Mouse (Mus musculus): ENCODE data around the gene Clic1.

Gene Clic1

GRCm38 (mm10) chr17:35092403-35093198, 42.8 kb downstream of the Clic1 start:
- DNase-seq = no peak

DNA sequence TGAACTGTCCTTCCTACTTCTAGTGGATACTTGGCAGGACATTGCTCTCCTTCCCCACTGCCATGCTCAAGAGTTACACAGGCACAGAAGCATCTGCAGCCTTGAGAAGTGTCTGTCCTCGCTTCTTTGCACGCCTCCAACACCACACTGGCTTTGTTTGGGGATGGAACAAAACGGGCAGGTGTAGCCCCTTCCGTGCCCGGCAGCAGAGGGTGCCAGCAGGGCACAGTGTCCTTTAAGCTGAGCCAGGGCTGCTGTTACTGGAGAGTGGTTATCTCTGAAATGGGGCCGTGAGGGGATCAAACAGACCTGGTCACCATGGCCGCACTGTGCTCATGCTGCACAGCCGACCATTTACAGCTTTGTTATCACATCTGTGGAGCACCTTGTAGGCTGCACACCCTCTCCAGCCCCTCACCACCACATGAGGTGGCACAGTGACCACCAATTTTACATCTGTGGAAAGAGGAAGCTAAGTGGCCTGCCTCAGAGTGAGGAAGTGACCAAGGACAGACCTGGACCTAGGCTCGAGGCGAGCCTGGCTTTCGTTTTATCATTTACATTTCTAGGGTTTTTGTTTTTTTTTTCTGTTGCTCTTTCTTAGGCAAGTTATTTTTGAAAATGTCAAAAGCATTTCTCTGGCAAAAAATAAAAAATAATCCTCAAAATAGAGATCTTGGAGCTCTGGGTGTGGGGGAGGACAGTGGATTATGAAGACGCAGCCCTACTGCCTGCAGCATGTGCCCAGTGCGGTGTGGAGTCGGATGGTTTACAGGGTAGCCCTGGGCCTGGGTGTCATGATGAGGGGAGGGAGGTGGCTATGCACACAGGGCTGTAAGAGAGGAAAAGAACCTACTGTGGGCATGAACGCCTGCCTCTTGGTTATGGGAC, 45.0 kb downstream of the Clic1 start:
- no peak for DNase-seq

DNA sequence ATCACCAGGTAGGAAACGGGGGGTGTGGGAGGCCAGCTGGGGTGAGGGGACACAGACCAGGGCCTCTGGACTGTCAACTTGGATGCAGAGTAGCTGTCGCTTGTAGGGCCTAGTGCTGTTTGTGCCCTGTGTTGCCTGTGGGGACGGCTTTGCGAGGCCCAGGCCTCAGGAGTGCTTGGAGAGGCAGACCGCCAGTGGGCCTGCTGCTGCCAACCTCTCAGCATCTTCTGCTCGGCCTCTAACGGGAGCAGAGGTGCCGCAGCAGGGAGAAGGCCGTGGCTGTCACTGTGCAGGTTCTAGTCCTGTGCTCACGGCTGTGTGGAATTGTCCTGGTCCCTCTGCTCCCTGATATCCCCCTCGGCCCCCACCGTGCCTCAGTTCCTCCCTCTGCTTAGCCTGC, 46.8 kb downstream of the Clic1 start:
- DNase-seq = no peak

GRCm38 (mm10) chr17:35097164-35097655, 47.4 kb downstream of the Clic1 start:
- peak; percentile 18 to 68 for DNase-seq

GRCm38 (mm10) chr17:35100196-35100765, 50.5 kb downstream of the Clic1 start:
- DNase-seq = peak; percentile 34 to 56

GRCm38 (mm10) chr17:35101161-35101560, 51.4 kb downstream of the Clic1 start:
- DNase-seq = no peak

GRCm38 (mm10) chr17:35102299-35102698, 52.5 kb downstream of the Clic1 start:
- no peak for DNase-seq

DNA sequence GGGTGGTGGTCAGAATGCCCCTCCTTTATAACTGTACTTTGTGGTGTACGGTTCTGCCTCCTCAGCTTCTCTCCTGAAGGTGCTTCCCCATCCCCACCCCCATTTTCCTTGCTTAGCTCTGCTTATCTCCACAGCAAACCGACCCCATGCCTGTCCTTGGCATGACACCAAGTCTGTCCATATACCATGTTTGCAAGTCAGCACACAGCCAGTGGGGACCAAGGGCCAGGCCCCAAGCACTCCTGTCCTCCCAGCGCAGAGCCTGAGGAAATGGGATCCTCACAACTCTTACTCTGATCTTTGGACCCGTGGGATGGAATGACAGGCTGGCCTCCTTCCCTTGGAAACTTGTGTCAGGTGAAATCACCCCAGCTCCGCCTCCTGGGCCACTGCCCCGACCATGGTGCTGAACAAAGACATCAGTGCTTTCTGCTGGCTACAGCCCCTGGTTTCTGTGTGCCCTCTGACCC, 53.5 kb downstream of the Clic1 start:
- DNase-seq = peak; percentile 84 to 89

- no peak for DNase-seq
Measured at GRCm38 (mm10) chr17:35104079-35104478, 54.3 kb downstream of the Clic1 start.

DNA sequence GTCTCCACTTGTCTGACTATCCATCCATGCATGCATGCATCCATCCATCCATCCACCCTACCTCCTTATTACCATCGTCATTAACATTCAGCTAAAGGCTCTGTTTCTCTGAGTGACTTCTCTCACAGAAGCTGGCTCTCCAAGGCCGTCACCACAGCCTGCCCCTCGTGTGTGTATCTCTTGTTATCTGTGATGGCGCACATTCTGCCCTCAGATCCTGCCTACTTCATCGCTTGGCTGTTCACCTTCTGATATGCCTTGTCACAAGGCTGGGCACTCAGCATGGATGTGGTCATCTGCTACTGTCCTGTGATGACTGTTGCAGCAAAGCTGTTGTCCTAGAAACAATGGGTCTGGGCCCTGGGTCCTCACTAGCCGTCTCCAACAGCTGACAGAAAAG, 55.0 kb downstream of the Clic1 start:
- DNase-seq = no peak

DNA sequence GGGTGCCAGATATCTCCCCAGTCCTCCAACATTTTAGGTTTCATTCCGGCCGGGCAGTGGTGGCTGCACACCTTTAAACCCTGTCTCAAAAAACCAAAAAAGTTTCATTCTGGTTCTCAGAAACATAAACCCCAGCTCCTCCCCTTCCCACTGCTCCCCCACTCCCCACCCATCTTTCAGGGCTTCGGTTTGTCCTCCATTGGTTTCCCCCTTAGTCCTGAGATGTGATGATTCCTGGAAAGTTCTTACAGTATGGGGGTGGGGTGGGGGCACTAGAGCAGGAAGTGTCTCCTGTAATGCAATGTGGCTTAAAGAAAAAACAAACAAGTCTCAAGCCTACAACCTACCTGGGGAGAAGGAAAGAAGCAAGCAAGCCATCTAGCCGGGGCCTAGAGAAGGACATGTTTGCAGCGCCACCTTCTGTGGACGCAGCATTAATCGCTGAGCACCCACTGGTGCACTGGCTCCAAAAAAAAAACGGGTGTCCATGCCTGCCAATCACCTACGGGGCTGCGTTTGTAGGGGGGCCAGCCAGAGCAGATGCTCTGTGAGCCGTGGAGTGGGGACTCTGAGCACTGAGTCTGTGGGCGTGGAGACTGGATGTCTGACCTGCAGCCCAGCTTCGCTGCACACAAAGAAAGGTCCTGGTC, 56.1 kb downstream of the Clic1 start:
- peak; percentile 55 to 76 for DNase-seq

DNA sequence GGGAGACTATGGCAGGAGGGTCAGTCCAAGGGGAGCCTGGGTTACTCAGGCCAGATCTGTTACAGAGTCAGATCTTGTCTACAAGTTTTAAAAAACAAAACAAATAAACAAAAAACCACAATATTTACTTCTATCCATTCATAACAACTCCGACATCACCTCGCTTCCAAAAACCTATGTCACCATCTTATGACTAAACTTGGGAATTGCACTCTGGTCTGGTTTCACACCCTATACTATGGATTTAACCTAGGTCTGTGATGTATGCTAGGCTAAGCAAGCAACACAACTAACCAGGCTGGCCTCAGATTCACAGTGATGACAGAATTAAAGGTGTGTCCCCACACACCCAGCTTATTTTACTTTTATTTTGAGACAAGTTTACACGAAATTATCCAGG, 56.8 kb downstream of the Clic1 start:
- DNase-seq = no peak

GRCm38 (mm10) chr17:35108097-35108496, 58.3 kb downstream of the Clic1 start, which contains the start of gene Ly6g5c:
TSS of gene Ly6g5c (plus strand) at chr17:35108279.
- no peak for DNase-seq
